Comparison of ENCODE assay signal across 10 mouse cellular contexts in the genomic region with DNA sequence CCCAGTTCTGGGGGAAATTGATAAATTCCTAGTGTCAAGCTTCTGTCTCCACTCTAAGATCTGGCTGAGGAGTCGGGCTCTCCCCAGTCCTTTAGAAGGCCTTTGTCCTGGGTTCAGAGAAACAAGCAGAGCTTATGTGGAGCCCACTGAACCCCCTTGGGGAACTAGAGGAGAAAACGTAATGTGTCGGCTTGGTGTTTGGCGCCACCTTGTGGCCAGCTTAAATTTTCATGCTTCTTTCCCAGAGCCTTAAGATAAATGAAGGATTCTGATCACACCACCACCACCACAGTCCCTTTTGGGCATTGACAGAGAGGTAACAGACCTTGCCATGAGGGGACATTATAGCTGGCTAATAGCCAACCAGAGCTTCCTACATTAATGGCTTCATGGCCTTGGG. TPM values are rescaled to one million over a fixed set of nuclear protein-coding genes. Genes with fewer than 3 reads are reported as not detected.
DNase-seq lines count a peak whose midpoint lies in the region; ATAC-seq and TF ChIP-seq lines count a peak whose summit lies in the region.
"Had no signal": no experiment of that assay in that cellular context is flagged by ENCODE, and none has a peak within 500 bp of the region (broad histone marks: within the 10 kb centered on the region; RNA-seq: fewer than 3 reads in every experiment).

No protein-coding gene starts in this region.

- H3K4me3 ChIP-seq in hindbrain, embryonic 11.5 days (ENCODE audit: low read depth, low read length): no peak overlapping the region
- no peak overlapping the region for H3K4me3 ChIP-seq in hindbrain, embryonic 16.5 days (ENCODE audit: low read length)
- no peak overlapping the region for H3K4me3 ChIP-seq in MEL (ENCODE audit: control insufficient read depth in 1 of 2, insufficient read depth in 1 of 2, low read depth in 2 of 2, low read length in 2 of 2)
- H3K4me3 ChIP-seq in limb, embryonic 10.5 days: no peak overlapping the region
- H3K4me3 ChIP-seq: erythroblast, embryonic 14.5 days; myocyte had no signal

- H3K36me3 ChIP-seq in hindbrain, embryonic 11.5 days (ENCODE audit: control insufficient read depth, insufficient read depth, low read length): no peaks in the 10 kb centered on the region
- no peaks in the 10 kb centered on the region for H3K36me3 ChIP-seq in hindbrain, embryonic 16.5 days (ENCODE audit: control insufficient read depth, insufficient read depth, low read length)
- H3K36me3 ChIP-seq in MEL (ENCODE audit: control insufficient read depth in 1 of 2, insufficient read depth in 2 of 2, low read length in 2 of 2): peaks cover 0 to 13% of the 10 kb centered on the region in 2 experiments; a peak in 2 of 4 replicates
- H3K36me3 ChIP-seq in limb, embryonic 10.5 days: no peaks in the 10 kb centered on the region

- 1% methylated on average over 4 of the region's 4 CpGs for WGBS in hindbrain, embryonic 11.5 days
- WGBS in hindbrain, embryonic 16.5 days: 0% methylated on average over 4 of the region's 4 CpGs
- 5% methylated on average over 4 of the region's 4 CpGs for WGBS in limb, embryonic 10.5 days

- no peak for TF ChIP-seq EP300 in MEL (IDR thresholded peaks at IDR 0.05; ENCODE audit: low read depth in 1 of 2, low read length in 2 of 2)

- H3K4me2 ChIP-seq in hindbrain, embryonic 11.5 days (replicated peaks; ENCODE audit: low read depth, low read length): no peak overlapping the region
- no peak overlapping the region for H3K4me2 ChIP-seq in hindbrain, embryonic 16.5 days (ENCODE audit: low read length)

- no peaks in the 10 kb centered on the region for H3K9me3 ChIP-seq in hindbrain, embryonic 11.5 days (ENCODE audit: control insufficient read depth, low read length)
- no peaks in the 10 kb centered on the region for H3K9me3 ChIP-seq in hindbrain, embryonic 16.5 days (ENCODE audit: control insufficient read depth, low read length)
- H3K9me3 ChIP-seq in MEL (replicated peaks; ENCODE audit: insufficient read depth, low read length): no peaks in the 10 kb centered on the region
- H3K9me3 ChIP-seq in limb, embryonic 10.5 days (replicated peaks): no peaks in the 10 kb centered on the region

- TF ChIP-seq CTCF in MEL (IDR thresholded peaks at IDR 0.05 in 2 of 3, conservative IDR thresholded peaks at IDR 0.05 in 1 of 3; ENCODE audit: control insufficient read depth in 1 of 3, insufficient read depth in 1 of 3, low read depth in 2 of 3, low read length in 3 of 3, poor library complexity in 1 of 3, severe bottlenecking in 1 of 3): peak; percentile 60 to 76 (median 72)

- H3K79me2 ChIP-seq in MEL (ENCODE audit: control insufficient read depth, insufficient read depth, low read length, poor library complexity): peaks cover 7% of the 10 kb centered on the region

- peak; percentile 94 for DNase-seq in hindbrain, embryonic 11.5 days (ENCODE audit: low spot score)
- DNase-seq in MEL (ENCODE audit: low read depth, low spot score): peak; percentile 82
- DNase-seq in cerebellum, adult 9-10 months: peak; percentile 75
- peak; percentile 85 for DNase-seq in limb, embryonic 10.5 days (ENCODE audit: low spot score)
- peak; percentile 76 for DNase-seq in retina, postnatal 7 days (ENCODE audit: low read depth, low spot score)
- peak; percentile 66 for DNase-seq in urinary bladder, postnatal 14 days (ENCODE audit: low spot score)

- peak; percentile 76 for TF ChIP-seq RAD21 in MEL (IDR thresholded peaks at IDR 0.05; ENCODE audit: low read depth, low read length)

- H3K9ac ChIP-seq in hindbrain, embryonic 11.5 days (ENCODE audit: low read depth, low read length): no peak overlapping the region
- H3K9ac ChIP-seq in hindbrain, embryonic 16.5 days (ENCODE audit: low read depth, low read length): no peak overlapping the region
- no peak overlapping the region for H3K9ac ChIP-seq in MEL (ENCODE audit: control insufficient read depth, low read depth, low read length, poor library complexity, severe bottlenecking)

- H3K27me3 ChIP-seq in hindbrain, embryonic 11.5 days (ENCODE audit: control insufficient read depth, insufficient read depth, low read length): no peaks in the 10 kb centered on the region
- H3K27me3 ChIP-seq in hindbrain, embryonic 16.5 days (replicated peaks; ENCODE audit: control insufficient read depth, insufficient read depth, low read length): no peaks in the 10 kb centered on the region
- no peaks in the 10 kb centered on the region for H3K27me3 ChIP-seq in MEL (ENCODE audit: control insufficient read depth in 1 of 2, insufficient read depth in 2 of 2, low read length in 2 of 2)
- H3K27me3 ChIP-seq in limb, embryonic 10.5 days (ENCODE audit: low read depth, poor library complexity, severe bottlenecking): peaks cover 25% of the 10 kb centered on the region; the same call in 1 of the 2 replicates

- H3K4me1 ChIP-seq in hindbrain, embryonic 11.5 days (replicated peaks; ENCODE audit: control insufficient read depth, insufficient read depth, low read length): peaks cover 13% of the 10 kb centered on the region; the same call in 1 of the 2 replicates
- H3K4me1 ChIP-seq in hindbrain, embryonic 16.5 days (ENCODE audit: control insufficient read depth, insufficient read depth, low read depth, low read length): peaks cover 25% of the 10 kb centered on the region
- H3K4me1 ChIP-seq in MEL (ENCODE audit: control insufficient read depth in 1 of 2, insufficient read depth in 2 of 2, low read length in 2 of 2): peaks cover 8 to 35% of the 10 kb centered on the region in 2 experiments
- H3K4me1 ChIP-seq in limb, embryonic 10.5 days: peaks cover 22% of the 10 kb centered on the region

- TF ChIP-seq POLR2A in MEL (IDR thresholded peaks at IDR 0.05; ENCODE audit: control insufficient read depth in 1 of 2, insufficient read depth in 1 of 2, low read depth in 1 of 2, low read length in 2 of 2, poor library complexity in 1 of 2): no peak

- ATAC-seq in hindbrain, embryonic 11.5 days (ENCODE audit: low FRiP score): no peak
- ATAC-seq in hindbrain, embryonic 16.5 days: no peak
- ATAC-seq in granulocyte monocyte progenitor cell, adult 5-6 weeks (replicated peaks; ENCODE audit: poor library complexity, severe bottlenecking): 0 out of 2 replicates have a peak, but pooled peaks have one; percentile 19

- no peak overlapping the region for H3K27ac ChIP-seq in hindbrain, embryonic 11.5 days (ENCODE audit: low read depth, low read length)
- no peak overlapping the region for H3K27ac ChIP-seq in hindbrain, embryonic 16.5 days (ENCODE audit: low read depth, low read length)
- H3K27ac ChIP-seq in MEL (ENCODE audit: control insufficient read depth, low read depth, low read length): no peak overlapping the region
- no peak overlapping the region for H3K27ac ChIP-seq in limb, embryonic 10.5 days

TF ChIP-seq in MEL, 35 proteins besides CTCF, POLR2A, EP300 and RAD21:
- TF ChIP-seq MXI1 (IDR thresholded peaks at IDR 0.05; ENCODE audit: low read depth, low read length) (no peak), POLR2AphosphoS2 (IDR thresholded peaks at IDR 0.05; ENCODE audit: low read length) (no peak), SMC3 (IDR thresholded peaks at IDR 0.05; ENCODE audit: low read depth, low read length) (peak; percentile 51), MEF2A (IDR thresholded peaks at IDR 0.05; ENCODE audit: extremely low read depth, insufficient replicate concordance, low read depth, low read length, poor library complexity, severe bottlenecking) (no peak), HCFC1 (IDR thresholded peaks at IDR 0.05; ENCODE audit: low read depth, low read length) (no peak), MYC (IDR thresholded peaks at IDR 0.05; ENCODE audit: low read depth, low read length) (no peak), POLR2AphosphoS5 (IDR thresholded peaks at IDR 0.05; ENCODE audit: borderline replicate concordance, low read depth, low read length) (no peak), ZC3H11A (IDR thresholded peaks at IDR 0.05; ENCODE audit: low read depth, low read length) (peak; percentile 57)

RNA-seq across cellular contexts. Expression of gene Aipl1, which starts 0.7 kb away (rescaled TPM):
- not detected in 2 replicates for polyA plus RNA-seq in hindbrain, embryonic 11.5 days (2014; fragmentation: Nextera tagmentation; extraction: Ambion mirVana)
- polyA plus RNA-seq in hindbrain, embryonic 16.5 days (2015; fragmentation: Nextera tagmentation; extraction: Ambion mirVana): 0.27 and 0.41 TPM in 2 replicates
- total RNA-seq in MEL (2012; rRNA removed): 0.39 and 0.42 TPM in 2 replicates
- under 1 TPM in 1 of 2 experiments, not detected in 1; 0.58 TPM for polyA plus RNA-seq in MEL (2012; ENCODE audit: insufficient read depth in 1 of 2, insufficient read length in 2 of 2, low read depth in 1 of 2, low replicate concordance in 2 of 2, missing spikeins in 1 of 2)
- total RNA-seq in granulocyte monocyte progenitor cell, adult 5-6 weeks (2014; fragmentation: Nextera tagmentation): not detected in 2 replicates
- total RNA-seq in granulocyte monocyte progenitor cell, adult 5-6 weeks (2017): 0.41 and 1.1 TPM in 2 replicates
- 0.33 and 0.39 TPM in 2 replicates for polyA plus RNA-seq in limb, embryonic 10.5 days (2016; fragmentation: Nextera tagmentation; extraction: Ambion mirVana)

RNA-seq across cellular contexts. Expression of gene Pimreg, which starts 3.8 kb away (rescaled TPM):
- 158 and 171 TPM in 2 replicates for polyA plus RNA-seq in hindbrain, embryonic 11.5 days (2014; fragmentation: Nextera tagmentation; extraction: Ambion mirVana)
- polyA plus RNA-seq in hindbrain, embryonic 16.5 days (2015; fragmentation: Nextera tagmentation; extraction: Ambion mirVana): 33.5 and 38.5 TPM in 2 replicates
- total RNA-seq in MEL (2012; rRNA removed): 24.3 and 25.8 TPM in 2 replicates
- 10 to 100 TPM in 1 of 2 experiments, not detected in 1; 45.3 TPM for polyA plus RNA-seq in MEL (2012; ENCODE audit: insufficient read depth in 1 of 2, insufficient read length in 2 of 2, low read depth in 1 of 2, low replicate concordance in 2 of 2, missing spikeins in 1 of 2)
- total RNA-seq in granulocyte monocyte progenitor cell, adult 5-6 weeks (2014; fragmentation: Nextera tagmentation): 7.5 and 14.4 TPM in 2 replicates
- total RNA-seq in granulocyte monocyte progenitor cell, adult 5-6 weeks (2017): 12.4 and 17.0 TPM in 2 replicates
- polyA plus RNA-seq in limb, embryonic 10.5 days (2016; fragmentation: Nextera tagmentation; extraction: Ambion mirVana): 192 and 213 TPM in 2 replicates
